Mouse (Mus musculus) CD8-positive naive resting alpha-beta T cell, adult 2 months (primary cell): ENCODE results near the gene Olfr171.
"Not testable (repeated sequence)": the region's sequence is repeated elsewhere in the genome, so short reads cannot be mapped to it uniquely, and the experiment has no call there.

Source experiments
- DNase-seq, 2 experiments: peaks; one replicate each; pipeline ENCODE4 v3.0.0; 2022; ENCODE audit warnings: low read depth in 2 of 2, low spot score in 2 of 2

The Olfr171 gene

GRCm38 (mm10) chr16:19629816-19630215, at the start of gene Olfr171:
TSS of gene Olfr171 (minus strand) at chr16:19629916.
- no peak for DNase-seq

GRCm38 (mm10) chr16:19670768-19671357, 41.1 kb upstream of the Olfr171 start:
- DNase-seq, result no peak

GRCm38 (mm10) chr16:19666312-19666711, 36.6 kb upstream of the Olfr171 start:
- no peak for DNase-seq

GRCm38 (mm10) chr16:19611782-19612181, 17.9 kb downstream of the Olfr171 start, which contains the start of gene Olfr170:
TSS of gene Olfr170 (minus strand) at chr16:19611882.
- DNase-seq, result not testable (repeated sequence)

GRCm38 (mm10) chr16:19603166-19603565, 26.6 kb downstream of the Olfr171 start:
- no peak for DNase-seq
